Mouse (Mus musculus) liver, embryonic 14.5 days (tissue): ENCODE measurements around the gene Baiap2.

Experiments
- CTCF ChIP-seq: IDR thresholded peaks from 2 replicates; pipeline ENCODE4 v1.5.1; 2016; ENCODE audit warnings: antibody characterized with exemption, low read depth, control low read depth
- EP300 ChIP-seq: IDR thresholded peaks from 2 replicates; pipeline ENCODE4 v1.6.1; 2016; ENCODE audit warnings: antibody characterized with exemption, low read depth

GRCm38 (mm10) chr11:119894634-119895033 lies 47.9 kb upstream of the Baiap2 start:
- no peak for TF ChIP-seq CTCF
- no peak for TF ChIP-seq EP300
